Mouse (Mus musculus): ENCODE results near the gene Ascl4. TPM values are rescaled to one million over a fixed set of nuclear protein-coding genes. Genes with fewer than 3 reads are reported as not detected.

Ascl4 gene
- polyA plus RNA-seq, 1 experiment from 2014 or later = 0.24 TPM

- Histone ChIP-seq H3K27ac (no peak overlapping the region), H3K9me3 (no peaks in the 10 kb centered on the region), H3K27me3 (replicated peaks) (no peaks in the 10 kb centered on the region), H3K9ac (no peak overlapping the region), H3K4me2 (replicated peaks) (no peak overlapping the region), H3K36me3 (peaks cover 34% of the 10 kb centered on the region), H3K4me1 (peaks cover 4% of the 10 kb centered on the region), H3K4me3 (no peak overlapping the region)
- ATAC-seq (ENCODE audit: low FRiP score, low read depth) = no peak
- WGBS = 92% methylated on average over 2 of the region's 2 CpGs
Observed at GRCm38 (mm10) chr10:85954429-85954828, 26.9 kb downstream of the Ascl4 start.

GRCm38 (mm10) chr10:85956871-85957419 lies 29.5 kb downstream of the Ascl4 start:
- Histone ChIP-seq H3K4me3 (peak overlapping the region; percentile 66), H3K4me1 (peaks cover 4% of the 10 kb centered on the region), H3K9me3 (no peaks in the 10 kb centered on the region), H3K27ac (no peak overlapping the region), H3K4me2 (replicated peaks) (peak overlapping the region; percentile 78), H3K9ac (peak overlapping the region; percentile 72), H3K36me3 (peaks cover 19% of the 10 kb centered on the region), H3K27me3 (replicated peaks) (no peaks in the 10 kb centered on the region)
- peak; percentile 57 for ATAC-seq (ENCODE audit: low FRiP score, low read depth)
- 7% methylated on average over 20 of the region's 20 CpGs for WGBS

- peak; percentile 93 for ATAC-seq (ENCODE audit: low FRiP score, low read depth)
- 0% methylated on average over 38 of the region's 38 CpGs for WGBS
Observed at GRCm38 (mm10) chr10:85957464-85957950, 30.0 kb downstream of the Ascl4 start, which contains the start of gene Rtcb. Gene Rtcb, minus strand, starts transcription at chr10:85957823.

GRCm38 (mm10) chr10:85962897-85963296 lies 35.4 kb downstream of the Ascl4 start:
- Histone ChIP-seq H3K9me3 (no peaks in the 10 kb centered on the region), H3K4me1 (no peaks in the 10 kb centered on the region), H3K27ac (no peak overlapping the region), H3K4me2 (replicated peaks) (no peak overlapping the region), H3K9ac (no peak overlapping the region), H3K36me3 (no peaks in the 10 kb centered on the region), H3K27me3 (replicated peaks) (no peaks in the 10 kb centered on the region), H3K4me3 (no peak overlapping the region)
- ATAC-seq (ENCODE audit: low FRiP score, low read depth) = no peak
- WGBS = 74% methylated on average over 9 of the region's 9 CpGs

More at GRCm38 (mm10) chr10:85957464-85957950, 30.0 kb downstream of the Ascl4 start, which contains the start of gene Rtcb:
- Histone ChIP-seq H3K27me3 (replicated peaks) (no peaks in the 10 kb centered on the region), H3K4me3 (peak within 1 kb of the TSS; percentile 66), H3K27ac (no peak within 1 kb of the TSS), H3K9ac (peak within 1 kb of the TSS; percentile 72), H3K9me3 (no peaks in the 10 kb centered on the region), H3K36me3 (peaks cover 16% of the 10 kb centered on the region), H3K4me1 (peaks cover 4% of the 10 kb centered on the region), H3K4me2 (replicated peaks) (peak within 1 kb of the TSS; percentile 78)

GRCm38 (mm10) chr10:85964316-85964715 lies 36.8 kb downstream of the Ascl4 start:
- 93% methylated on average over 7 of the region's 7 CpGs for WGBS
- H3K4me2 ChIP-seq (replicated peaks) = no peak overlapping the region
- H3K9me3 ChIP-seq = no peaks in the 10 kb centered on the region
- H3K36me3 ChIP-seq = no peaks in the 10 kb centered on the region
- no peaks in the 10 kb centered on the region for H3K4me1 ChIP-seq
- no peak overlapping the region for H3K9ac ChIP-seq
- no peak for ATAC-seq (ENCODE audit: low FRiP score, low read depth)
- H3K27ac ChIP-seq = no peak overlapping the region
- H3K4me3 ChIP-seq = no peak overlapping the region
- no peaks in the 10 kb centered on the region for H3K27me3 ChIP-seq (replicated peaks)

- no peaks in the 10 kb centered on the region for H3K36me3 ChIP-seq
- H3K27ac ChIP-seq = no peak overlapping the region
- no peaks in the 10 kb centered on the region for H3K9me3 ChIP-seq
- 56% methylated on average over 2 of the region's 2 CpGs for WGBS
- ATAC-seq (ENCODE audit: low FRiP score, low read depth) = no peak
- no peak overlapping the region for H3K4me2 ChIP-seq (replicated peaks)
- H3K4me1 ChIP-seq = no peaks in the 10 kb centered on the region
- H3K4me3 ChIP-seq = no peak overlapping the region
- no peak overlapping the region for H3K9ac ChIP-seq
- no peaks in the 10 kb centered on the region for H3K27me3 ChIP-seq (replicated peaks)
Observed at GRCm38 (mm10) chr10:85966476-85966875, 39.0 kb downstream of the Ascl4 start.

GRCm38 (mm10) chr10:85967411-85968156 lies 40.1 kb downstream of the Ascl4 start:
- Histone ChIP-seq H3K36me3 (no peaks in the 10 kb centered on the region), H3K4me1 (no peaks in the 10 kb centered on the region), H3K9ac (no peak overlapping the region), H3K4me3 (no peak overlapping the region), H3K4me2 (replicated peaks) (no peak overlapping the region), H3K27ac (no peak overlapping the region), H3K9me3 (no peaks in the 10 kb centered on the region), H3K27me3 (replicated peaks) (no peaks in the 10 kb centered on the region)
- 66% methylated on average over 17 of the region's 17 CpGs for WGBS
- ATAC-seq (ENCODE audit: low FRiP score, low read depth) = peak; percentile 41; the same call in 1 of the 2 replicates

- no peak overlapping the region for H3K27ac ChIP-seq
- H3K27me3 ChIP-seq (replicated peaks) = no peaks in the 10 kb centered on the region
- no peak overlapping the region for H3K9ac ChIP-seq
- H3K4me2 ChIP-seq (replicated peaks) = no peak overlapping the region
- H3K4me1 ChIP-seq = no peaks in the 10 kb centered on the region
- ATAC-seq (ENCODE audit: low FRiP score, low read depth) = peak; percentile 41; the same call in 1 of the 2 replicates
- no peaks in the 10 kb centered on the region for H3K36me3 ChIP-seq
- no peak overlapping the region for H3K4me3 ChIP-seq
- no peaks in the 10 kb centered on the region for H3K9me3 ChIP-seq
- WGBS = 11% methylated on average over 7 of the region's 7 CpGs
Observed at GRCm38 (mm10) chr10:85968157-85968634, 40.7 kb downstream of the Ascl4 start.

GRCm38 (mm10) chr10:85968731-85969130 lies 41.2 kb downstream of the Ascl4 start:
- no peak overlapping the region for H3K27ac ChIP-seq
- WGBS = 61% methylated on average over 2 of the region's 2 CpGs
- H3K4me2 ChIP-seq (replicated peaks) = no peak overlapping the region
- no peak overlapping the region for H3K4me3 ChIP-seq
- H3K27me3 ChIP-seq (replicated peaks) = no peaks in the 10 kb centered on the region
- H3K4me1 ChIP-seq = no peaks in the 10 kb centered on the region
- H3K9me3 ChIP-seq = no peaks in the 10 kb centered on the region
- no peaks in the 10 kb centered on the region for H3K36me3 ChIP-seq
- no peak for ATAC-seq (ENCODE audit: low FRiP score, low read depth)
- no peak overlapping the region for H3K9ac ChIP-seq

- H3K36me3 ChIP-seq = no peaks in the 10 kb centered on the region
- no peaks in the 10 kb centered on the region for H3K27me3 ChIP-seq (replicated peaks)
- ATAC-seq (ENCODE audit: low FRiP score, low read depth) = no peak
- H3K9me3 ChIP-seq = no peaks in the 10 kb centered on the region
- no peak overlapping the region for H3K27ac ChIP-seq
- no peak overlapping the region for H3K9ac ChIP-seq
- H3K4me1 ChIP-seq = no peaks in the 10 kb centered on the region
- WGBS = 39% methylated on average over 8 of the region's 8 CpGs
- no peak overlapping the region for H3K4me2 ChIP-seq (replicated peaks)
- H3K4me3 ChIP-seq = no peak overlapping the region
Observed at GRCm38 (mm10) chr10:85969894-85970620, 42.6 kb downstream of the Ascl4 start.

GRCm38 (mm10) chr10:85971826-85972225 lies 44.3 kb downstream of the Ascl4 start:
- Histone ChIP-seq H3K4me1 (no peaks in the 10 kb centered on the region), H3K4me3 (no peak overlapping the region), H3K4me2 (replicated peaks) (no peak overlapping the region), H3K9me3 (no peaks in the 10 kb centered on the region), H3K27me3 (replicated peaks) (no peaks in the 10 kb centered on the region), H3K36me3 (no peaks in the 10 kb centered on the region), H3K9ac (no peak overlapping the region), H3K27ac (no peak overlapping the region)
- ATAC-seq (ENCODE audit: low FRiP score, low read depth) = no peak
- WGBS = 91% methylated on average over 9 of the region's 9 CpGs

GRCm38 (mm10) chr10:85972915-85973314 lies 45.4 kb downstream of the Ascl4 start:
- 86% methylated on average over 4 of the region's 4 CpGs for WGBS
- no peaks in the 10 kb centered on the region for H3K27me3 ChIP-seq (replicated peaks)
- no peak for ATAC-seq (ENCODE audit: low FRiP score, low read depth)
- no peak overlapping the region for H3K4me3 ChIP-seq
- no peak overlapping the region for H3K9ac ChIP-seq
- no peaks in the 10 kb centered on the region for H3K9me3 ChIP-seq
- H3K4me1 ChIP-seq = no peaks in the 10 kb centered on the region
- H3K27ac ChIP-seq = no peak overlapping the region
- no peak overlapping the region for H3K4me2 ChIP-seq (replicated peaks)
- H3K36me3 ChIP-seq = no peaks in the 10 kb centered on the region
